Mouse (Mus musculus) mesoderm, embryonic 11.5 days (tissue): ENCODE measurements around the gene Aco1.

Experiments used
- DNase-seq: peaks from one replicate; pipeline ENCODE4 v3.0.0-alpha.2; 2012; ENCODE audit warnings: low read depth, low spot score

Aco1 gene

DNA sequence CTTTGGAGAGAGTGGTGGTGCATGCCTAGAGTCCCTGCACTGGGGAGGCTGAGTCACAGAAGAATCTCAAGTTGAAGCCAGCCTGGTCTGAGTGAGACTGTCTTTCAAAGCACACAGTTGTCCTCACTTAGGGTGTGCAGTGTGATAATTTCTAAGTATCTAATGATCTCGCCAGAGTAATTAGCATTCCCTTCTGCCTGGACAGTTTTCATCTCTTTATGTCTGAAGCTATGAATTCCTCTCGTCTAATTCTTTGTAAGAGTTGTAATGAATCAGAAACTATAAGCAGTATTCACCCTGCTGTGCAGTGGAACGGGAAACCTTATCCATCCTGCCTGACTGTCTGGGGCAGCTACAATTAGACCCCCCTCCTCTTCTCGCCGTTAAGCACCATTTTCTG, 64.8 kb downstream of the Aco1 start:
- no peak for DNase-seq

DNA sequence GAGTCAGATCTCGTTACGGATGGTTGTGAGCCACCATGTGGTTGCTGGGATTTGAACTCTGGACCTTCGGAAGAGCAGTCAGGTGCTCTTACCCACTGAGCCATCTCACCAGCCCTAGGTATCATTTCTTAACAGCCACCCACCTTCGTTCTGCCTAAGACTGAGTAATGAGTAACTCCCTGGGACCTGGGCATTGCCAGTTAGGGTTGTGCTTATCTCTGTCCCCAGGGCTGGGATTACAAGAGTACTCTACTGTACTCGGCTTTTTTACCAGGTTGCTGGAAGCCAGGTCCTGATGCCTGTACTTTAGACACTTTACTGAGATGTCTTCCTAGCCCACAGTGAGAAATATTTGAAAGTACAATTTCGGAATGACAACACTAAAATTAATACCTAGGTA, 69.3 kb downstream of the Aco1 start:
- no peak for DNase-seq

DNA sequence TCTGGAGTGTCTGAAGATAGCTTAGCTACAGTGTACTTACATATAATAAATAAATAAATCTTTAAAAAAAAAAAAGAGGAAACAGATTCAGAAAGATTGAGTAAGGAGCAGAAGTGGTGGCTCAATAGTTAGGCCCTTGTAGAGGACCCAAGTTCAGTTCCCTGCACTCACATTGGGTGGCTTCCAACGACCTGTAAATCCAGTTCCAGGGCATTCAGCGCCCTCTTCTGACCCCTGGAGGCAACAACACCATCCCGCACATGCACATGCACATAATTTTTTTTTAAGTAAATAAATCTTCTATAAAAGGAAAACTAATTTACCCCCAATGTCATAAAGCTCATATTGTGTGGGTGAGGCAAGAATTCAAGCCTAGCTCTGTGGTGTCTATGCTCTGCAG, 75.0 kb downstream of the Aco1 start:
- DNase-seq, result no peak

- peak; percentile 38 for DNase-seq
Observed at GRCm38 (mm10) chr4:40218382-40218781, 75.5 kb downstream of the Aco1 start.

- DNase-seq, result no peak
Observed at GRCm38 (mm10) chr4:40220437-40220836, 77.6 kb downstream of the Aco1 start.

- DNase-seq, result no peak
Observed at GRCm38 (mm10) chr4:40221004-40221760, 78.3 kb downstream of the Aco1 start.

DNA sequence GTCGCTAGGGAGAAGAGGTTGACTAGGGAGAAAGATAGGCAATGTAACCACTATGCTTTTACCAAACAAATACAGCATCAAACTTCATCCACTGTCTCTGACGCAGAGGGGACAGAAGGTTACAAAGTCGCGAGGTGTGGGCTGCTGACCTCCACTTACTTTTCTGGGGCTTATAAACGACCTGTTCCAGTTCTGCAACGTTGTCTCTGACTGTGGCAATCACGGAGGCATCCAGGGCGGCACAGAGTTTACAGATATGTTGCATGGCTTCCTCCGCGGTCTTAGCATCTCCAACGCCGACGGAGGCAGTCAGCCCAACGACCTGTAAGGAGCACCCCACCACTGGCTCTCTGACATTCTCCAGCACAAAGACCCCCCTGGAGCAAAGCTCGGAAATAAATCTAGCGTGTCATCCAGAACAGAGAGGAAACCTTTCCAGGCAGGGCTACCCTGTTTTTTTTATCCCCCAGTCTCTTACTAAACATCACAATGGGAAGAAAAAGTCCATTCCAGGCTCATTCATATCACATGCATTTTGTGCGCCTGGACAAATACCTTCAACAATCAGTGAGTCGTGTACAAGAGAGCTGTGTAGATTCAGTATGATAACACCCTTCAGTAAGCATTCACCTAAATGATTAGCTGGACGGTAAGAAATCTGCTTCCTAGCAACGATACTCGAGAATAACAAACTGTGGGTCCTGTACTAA, 79.2 kb downstream of the Aco1 start:
- DNase-seq, result no peak

DNA sequence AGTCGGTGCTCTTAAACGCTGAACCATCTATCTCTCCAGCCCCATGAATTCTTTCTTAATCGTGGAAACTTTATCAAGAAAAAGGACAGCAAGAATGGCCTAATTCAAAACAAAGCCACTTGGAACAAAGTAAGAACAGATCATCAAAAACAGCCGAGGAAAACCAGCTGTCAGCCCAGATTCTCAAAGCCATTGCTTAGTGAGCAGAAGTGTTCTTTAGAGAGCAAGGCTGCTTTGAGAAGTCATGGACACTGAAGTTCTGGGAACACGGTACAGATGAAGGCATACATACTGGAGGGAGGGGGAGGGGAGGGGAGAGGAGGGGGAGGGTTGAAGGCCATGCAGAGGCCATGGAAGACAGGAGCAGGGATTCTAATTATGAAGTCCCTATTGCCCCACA, 83.2 kb downstream of the Aco1 start:
- DNase-seq, result no peak

DNA sequence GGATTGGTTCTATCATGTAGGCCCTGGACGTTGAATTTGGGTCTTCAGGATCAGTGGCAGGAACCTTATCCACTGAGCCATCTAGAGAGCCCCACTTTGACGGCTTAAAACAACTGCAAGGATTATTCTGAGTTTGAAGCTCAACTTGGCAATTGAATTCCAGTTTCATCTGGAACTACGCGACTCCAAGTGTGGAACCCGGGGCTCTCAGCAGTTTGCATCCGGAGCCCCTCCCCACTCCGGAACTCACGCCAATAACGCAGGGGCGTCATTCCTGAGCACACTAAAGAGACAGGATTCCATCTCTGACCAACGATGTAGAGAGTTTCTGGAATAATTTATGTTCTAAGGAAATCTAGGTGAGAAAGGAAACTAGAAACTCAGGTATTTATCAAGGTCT, 84.2 kb downstream of the Aco1 start:
- DNase-seq, result no peak

GRCm38 (mm10) chr4:40227886-40228285, 85.0 kb downstream of the Aco1 start:
- DNase-seq, result no peak

- DNase-seq, result no peak
Observed at GRCm38 (mm10) chr4:40229723-40230122, 86.8 kb downstream of the Aco1 start.

DNA sequence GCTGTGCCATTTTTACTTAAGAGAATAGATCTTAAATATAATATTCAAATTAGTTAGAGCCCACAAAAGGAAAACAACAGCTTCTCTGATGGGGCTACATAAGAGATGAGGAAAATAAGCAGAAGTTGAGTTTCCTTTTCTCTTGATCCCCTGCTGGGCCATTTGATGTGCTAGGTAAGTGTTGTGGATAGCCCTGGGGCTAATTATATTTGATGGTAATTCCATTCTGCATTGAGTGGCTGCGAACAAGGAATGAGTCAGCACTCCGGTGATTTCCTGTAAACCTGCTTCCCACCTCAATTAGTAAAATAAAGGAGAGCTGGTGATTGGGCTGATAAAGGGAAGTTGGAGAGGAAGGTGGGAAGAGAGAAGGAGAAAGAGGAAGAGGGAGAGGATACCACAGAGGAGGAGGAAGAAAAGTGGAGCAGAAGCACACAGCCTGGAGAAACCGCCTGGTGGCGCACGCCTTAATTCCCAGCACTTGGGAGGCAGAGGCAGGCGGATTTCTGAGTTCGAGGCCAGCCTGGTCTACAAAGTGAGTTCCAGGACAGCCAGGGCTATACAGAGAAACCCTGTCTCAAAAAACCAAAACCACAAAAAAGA, 90.3 kb downstream of the Aco1 start:
- no peak for DNase-seq

DNA sequence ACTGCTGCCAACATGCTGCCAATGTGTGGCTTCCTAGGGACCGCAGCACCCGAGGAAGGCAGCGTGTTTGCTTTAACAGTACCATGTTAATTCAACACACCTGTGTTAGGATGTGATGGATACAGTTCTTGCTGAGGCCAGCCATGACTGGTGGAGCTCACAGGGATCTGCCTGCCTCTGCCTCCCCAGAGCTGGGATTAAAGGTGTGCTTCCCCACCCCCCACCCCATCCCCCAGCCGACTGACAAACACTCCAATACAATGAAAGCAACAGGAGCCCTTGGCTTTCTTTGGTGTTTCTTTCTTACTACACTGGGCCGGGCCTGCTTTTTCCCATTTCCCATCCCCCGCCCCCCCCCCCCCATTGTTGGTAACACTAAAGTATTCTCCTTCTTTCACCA, 91.4 kb downstream of the Aco1 start:
- no peak for DNase-seq

GRCm38 (mm10) chr4:40236829-40237228, 93.9 kb downstream of the Aco1 start:
- DNase-seq, result no peak

GRCm38 (mm10) chr4:40238483-40239408, 95.9 kb downstream of the Aco1 start:
- DNase-seq, result no peak

- peak; percentile 37 for DNase-seq
Observed at GRCm38 (mm10) chr4:40239409-40240271, 96.8 kb downstream of the Aco1 start, which contains the start of gene Ddx58. Gene Ddx58, minus strand, starts transcription at chr4:40239828.

GRCm38 (mm10) chr4:40240272-40240744, 97.4 kb downstream of the Aco1 start:
- no peak for DNase-seq

GRCm38 (mm10) chr4:40241928-40242327, 99.0 kb downstream of the Aco1 start:
- DNase-seq, result no peak

GRCm38 (mm10) chr4:40243006-40243405, 100.1 kb downstream of the Aco1 start:
- no peak for DNase-seq

DNA sequence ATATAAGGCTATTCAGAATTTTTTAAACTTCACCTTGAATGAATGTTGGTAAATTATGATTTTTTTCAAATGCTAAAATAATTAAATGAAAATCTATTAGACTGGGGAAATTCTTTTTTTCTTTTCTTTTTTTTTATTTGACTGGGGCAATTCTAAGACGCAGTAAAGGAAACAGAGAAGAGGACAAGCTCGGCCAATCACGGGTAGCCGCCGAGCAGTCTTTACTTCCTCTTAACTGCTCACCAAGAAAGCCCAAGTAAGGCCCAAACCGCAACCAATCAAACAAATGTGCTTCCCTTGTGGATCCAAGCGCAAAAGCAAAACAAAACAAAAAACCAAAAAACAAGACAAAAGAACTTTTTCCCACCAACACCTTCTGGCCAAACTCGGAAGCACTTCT, 101.2 kb downstream of the Aco1 start:
- DNase-seq, result no peak
